Mouse (Mus musculus) liver, postnatal 0 days (tissue): ENCODE measurements at regions not wholly inside any gene's neighbourhood (a gene's known extent, or its start where the extent isn't known, plus 50 kb on each side); places are given as distances from the start of the nearest gene placed in this dataset.

Source experiments
- CTCF ChIP-seq: sonication (generic); IDR thresholded peaks from 2 replicates; pipeline ENCODE4 v1.5.1; 2016; ENCODE audit warnings: antibody characterized with exemption, low read depth
- EP300 ChIP-seq: IDR thresholded peaks from 2 replicates; pipeline ENCODE4 v1.6.1; 2016; ENCODE audit warnings: antibody characterized with exemption, low read depth, mild to moderate bottlenecking

DNA sequence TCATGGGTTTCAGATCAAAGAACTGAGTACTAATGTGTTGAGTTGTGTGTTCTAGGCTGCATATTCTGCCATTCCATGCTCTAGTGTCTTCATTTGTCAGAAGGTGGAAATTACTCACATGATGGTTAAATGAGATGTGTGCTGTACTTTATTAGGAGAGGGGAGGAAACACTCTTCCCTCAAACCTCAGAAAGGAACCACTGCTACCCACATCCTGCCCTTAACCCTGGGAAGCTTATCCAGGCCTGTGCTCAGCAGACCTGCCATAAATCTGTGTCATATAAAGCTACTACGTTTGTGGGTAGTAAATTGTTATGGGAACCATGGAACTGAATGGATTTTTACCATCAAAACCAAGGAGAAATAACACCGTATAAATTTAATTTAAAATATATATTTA is 166.7 kb upstream of the Bmp2 start:
- TF ChIP-seq CTCF (no peak), EP300 (no peak)
